Mouse (Mus musculus): ENCODE measurements around the gene Ggta1. TPM values are rescaled to one million over a fixed set of nuclear protein-coding genes. Genes with fewer than 3 reads are reported as not detected.

Gene Ggta1
- polyA plus RNA-seq, 1 experiment = 3.5 TPM

- Histone ChIP-seq H3K27ac (ENCODE audit: insufficient read depth, low read depth, low read length) (no peak overlapping the region), H3K4me1 (ENCODE audit: control insufficient read depth, insufficient read depth, insufficient read length, low read length) (peaks cover 4% of the 10 kb centered on the region; the same call in 1 of the 2 replicates), H3K27me3 (ENCODE audit: control insufficient read depth, insufficient read depth, low read length) (no peaks in the 10 kb centered on the region), H3K4me3 (ENCODE audit: low read depth, low read length) (no peak overlapping the region), H3K36me3 (ENCODE audit: control insufficient read depth, insufficient read depth, low read length) (no peaks in the 10 kb centered on the region)
- TF ChIP-seq POLR2A (IDR thresholded peaks at IDR 0.05; ENCODE audit: low read depth, low read length) = no peak
- no peak for TF ChIP-seq CTCF (IDR thresholded peaks at IDR 0.05; ENCODE audit: extremely low read depth, insufficient read length, insufficient replicate concordance, low read depth, low read length)
- whole genome bisulfite sequencing = 86% methylated on average over 24 of the region's 24 CpGs
Observed at GRCm38 (mm10) chr2:35491151-35491550, 28.1 kb upstream of the Ggta1 start.

- WGBS = 21% methylated on average over 17 of the region's 17 CpGs
- Histone ChIP-seq H3K27ac (ENCODE audit: insufficient read depth, low read depth, low read length) (no peak overlapping the region), H3K4me3 (ENCODE audit: low read depth, low read length) (no peak overlapping the region), H3K36me3 (ENCODE audit: control insufficient read depth, insufficient read depth, low read length) (no peaks in the 10 kb centered on the region), H3K27me3 (ENCODE audit: control insufficient read depth, insufficient read depth, low read length) (no peaks in the 10 kb centered on the region), H3K4me1 (ENCODE audit: control insufficient read depth, insufficient read depth, insufficient read length, low read length) (peaks cover 4% of the 10 kb centered on the region; the same call in 1 of the 2 replicates)
- TF ChIP-seq CTCF (IDR thresholded peaks at IDR 0.05; ENCODE audit: extremely low read depth, insufficient read length, insufficient replicate concordance, low read depth, low read length) = no peak
- no peak for TF ChIP-seq POLR2A (IDR thresholded peaks at IDR 0.05; ENCODE audit: low read depth, low read length)
Observed at GRCm38 (mm10) chr2:35490458-35491111, 27.6 kb upstream of the Ggta1 start.

DNA sequence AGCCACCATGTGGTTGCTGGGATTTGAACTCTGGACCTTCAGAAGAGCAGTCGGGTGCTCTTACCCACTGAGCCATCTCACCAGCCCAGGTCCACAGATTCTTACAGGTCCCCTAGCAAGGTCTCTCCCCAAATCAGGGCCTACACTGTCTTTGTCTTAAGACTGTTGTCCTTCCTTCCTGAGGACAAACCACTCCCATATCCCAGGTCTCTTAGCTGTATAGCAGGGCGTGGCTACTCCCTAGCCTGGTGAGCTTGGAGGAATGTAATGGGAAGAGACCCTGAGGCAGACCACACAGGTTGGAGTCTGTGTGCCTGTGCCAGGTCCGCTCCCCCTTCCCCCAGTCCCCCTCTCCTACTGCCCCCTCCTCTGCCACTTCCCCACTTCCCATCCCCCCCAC lies 24.7 kb upstream of the Ggta1 start:
- Histone ChIP-seq H3K27me3 (ENCODE audit: control insufficient read depth, insufficient read depth, low read length) (no peaks in the 10 kb centered on the region), H3K27ac (ENCODE audit: insufficient read depth, low read depth, low read length) (no peak overlapping the region), H3K36me3 (ENCODE audit: control insufficient read depth, insufficient read depth, low read length) (no peaks in the 10 kb centered on the region), H3K4me1 (ENCODE audit: control insufficient read depth, insufficient read depth, insufficient read length, low read length) (peaks cover 4% of the 10 kb centered on the region; the same call in 1 of the 2 replicates), H3K4me3 (ENCODE audit: low read depth, low read length) (no peak overlapping the region)
- TF ChIP-seq POLR2A (IDR thresholded peaks at IDR 0.05; ENCODE audit: low read depth, low read length) (no peak), CTCF (IDR thresholded peaks at IDR 0.05; ENCODE audit: extremely low read depth, insufficient read length, insufficient replicate concordance, low read depth, low read length) (no peak)
- 81% methylated on average over 3 of the region's 3 CpGs for WGBS

DNA sequence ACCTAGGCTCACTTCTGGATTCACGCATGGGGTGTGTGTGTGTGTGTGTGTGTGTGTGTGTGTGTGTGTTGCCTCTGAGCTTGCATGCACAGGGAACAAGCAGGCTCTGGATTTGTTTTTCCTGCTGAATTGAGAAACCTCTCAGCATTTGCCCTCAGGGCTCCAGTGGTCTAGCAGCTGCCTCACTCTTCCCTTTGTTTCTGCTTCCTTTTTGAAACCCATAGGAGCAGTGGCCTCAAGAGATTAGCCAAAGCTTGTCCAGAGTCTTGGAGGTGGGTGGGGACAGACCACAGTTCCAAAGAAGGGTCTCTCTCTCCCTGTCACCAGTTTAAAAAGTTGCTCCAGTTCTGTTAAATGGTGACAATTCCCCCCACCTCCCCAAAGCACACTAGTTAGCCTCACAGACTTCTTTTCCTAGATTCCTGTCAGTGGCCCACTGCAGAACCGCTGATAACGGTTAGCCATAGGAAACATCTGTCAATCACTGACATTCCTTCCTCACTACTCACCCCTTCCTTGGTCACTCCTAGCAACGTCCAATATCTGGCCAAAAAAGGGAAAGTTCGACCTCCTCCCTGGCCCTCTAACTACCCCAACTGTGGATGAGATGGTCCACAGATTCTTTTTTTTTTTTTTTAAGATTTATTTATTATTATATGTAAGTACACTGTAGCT lies 24.1 kb upstream of the Ggta1 start:
- H3K4me3 ChIP-seq (ENCODE audit: low read depth, low read length) = no peak overlapping the region
- peaks cover 4% of the 10 kb centered on the region; the same call in 1 of the 2 replicates for H3K4me1 ChIP-seq (ENCODE audit: control insufficient read depth, insufficient read depth, insufficient read length, low read length)
- TF ChIP-seq POLR2A (IDR thresholded peaks at IDR 0.05; ENCODE audit: low read depth, low read length) (no peak), CTCF (IDR thresholded peaks at IDR 0.05; ENCODE audit: extremely low read depth, insufficient read length, insufficient replicate concordance, low read depth, low read length) (no peak)
- no peaks in the 10 kb centered on the region for H3K27me3 ChIP-seq (ENCODE audit: control insufficient read depth, insufficient read depth, low read length)
- WGBS = 69% methylated on average over 5 of the region's 5 CpGs
- no peaks in the 10 kb centered on the region for H3K36me3 ChIP-seq (ENCODE audit: control insufficient read depth, insufficient read depth, low read length)
- no peak overlapping the region for H3K27ac ChIP-seq (ENCODE audit: insufficient read depth, low read depth, low read length)

GRCm38 (mm10) chr2:35484102-35484501 lies 21.1 kb upstream of the Ggta1 start:
- H3K27me3 ChIP-seq (ENCODE audit: control insufficient read depth, insufficient read depth, low read length) = no peaks in the 10 kb centered on the region
- 93% methylated on average over 3 of the region's 3 CpGs for WGBS
- peaks cover 9% of the 10 kb centered on the region for H3K4me1 ChIP-seq (ENCODE audit: control insufficient read depth, insufficient read depth, insufficient read length, low read length)
- H3K36me3 ChIP-seq (ENCODE audit: control insufficient read depth, insufficient read depth, low read length) = no peaks in the 10 kb centered on the region
- no peak overlapping the region for H3K27ac ChIP-seq (ENCODE audit: insufficient read depth, low read depth, low read length)
- no peak for TF ChIP-seq CTCF (IDR thresholded peaks at IDR 0.05; ENCODE audit: extremely low read depth, insufficient read length, insufficient replicate concordance, low read depth, low read length)
- H3K4me3 ChIP-seq (ENCODE audit: low read depth, low read length) = no peak overlapping the region

GRCm38 (mm10) chr2:35483402-35483801 lies 20.4 kb upstream of the Ggta1 start:
- no peaks in the 10 kb centered on the region for H3K27me3 ChIP-seq (ENCODE audit: control insufficient read depth, insufficient read depth, low read length)
- H3K4me3 ChIP-seq (ENCODE audit: low read depth, low read length) = no peak overlapping the region
- WGBS = 84% methylated on average over 9 of the region's 9 CpGs
- TF ChIP-seq CTCF (IDR thresholded peaks at IDR 0.05; ENCODE audit: extremely low read depth, insufficient read length, insufficient replicate concordance, low read depth, low read length) (no peak), POLR2A (IDR thresholded peaks at IDR 0.05; ENCODE audit: low read depth, low read length) (no peak)
- no peaks in the 10 kb centered on the region for H3K36me3 ChIP-seq (ENCODE audit: control insufficient read depth, insufficient read depth, low read length)
- H3K4me1 ChIP-seq (ENCODE audit: control insufficient read depth, insufficient read depth, insufficient read length, low read length) = peaks cover 7% of the 10 kb centered on the region
- H3K27ac ChIP-seq (ENCODE audit: insufficient read depth, low read depth, low read length) = no peak overlapping the region

DNA sequence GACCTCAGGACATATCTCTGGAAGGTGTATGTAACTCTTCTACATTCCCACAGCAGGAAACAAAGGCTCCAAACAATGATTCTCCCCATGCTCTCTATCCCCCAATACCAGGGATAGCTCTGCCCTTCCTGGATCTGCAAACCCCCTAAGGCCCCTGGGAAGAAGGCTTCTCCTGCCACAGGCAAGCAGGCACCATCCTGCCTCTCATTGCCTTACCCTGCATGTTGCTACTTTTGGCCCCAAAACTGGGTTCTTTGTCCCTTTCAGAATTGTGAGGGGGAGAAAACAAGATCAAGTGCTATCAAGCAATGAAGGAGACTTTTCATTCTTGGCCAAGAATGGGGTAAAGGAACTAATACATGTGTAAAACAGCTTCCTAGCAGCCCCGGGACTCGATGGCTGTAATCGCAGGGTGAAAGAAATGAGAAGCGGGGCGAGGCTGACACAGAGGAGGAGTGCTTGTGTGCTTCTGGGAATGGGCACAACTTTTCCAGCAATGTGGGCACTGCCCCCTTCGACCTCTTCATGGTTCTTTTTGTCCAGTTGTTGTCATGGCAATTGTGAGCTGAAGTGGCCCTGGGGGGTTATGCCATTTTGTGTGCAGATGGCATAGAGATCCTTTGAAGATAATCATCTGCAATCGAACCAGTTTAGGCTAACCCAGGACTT lies 18.4 kb upstream of the Ggta1 start:
- H3K4me1 ChIP-seq (ENCODE audit: control insufficient read depth, insufficient read depth, insufficient read length, low read length) = peaks cover 7% of the 10 kb centered on the region
- WGBS = 90% methylated on average over 7 of the region's 7 CpGs
- H3K36me3 ChIP-seq (ENCODE audit: control insufficient read depth, insufficient read depth, low read length) = no peaks in the 10 kb centered on the region
- TF ChIP-seq POLR2A (IDR thresholded peaks at IDR 0.05; ENCODE audit: low read depth, low read length) (no peak), CTCF (IDR thresholded peaks at IDR 0.05; ENCODE audit: extremely low read depth, insufficient read length, insufficient replicate concordance, low read depth, low read length) (no peak)
- no peaks in the 10 kb centered on the region for H3K27me3 ChIP-seq (ENCODE audit: control insufficient read depth, insufficient read depth, low read length)
- H3K4me3 ChIP-seq (ENCODE audit: low read depth, low read length) = no peak overlapping the region
- no peak overlapping the region for H3K27ac ChIP-seq (ENCODE audit: insufficient read depth, low read depth, low read length)

All from small intestine, adult 2 months (tissue).